ENCODE assay signal across 10 mouse cellular contexts in the genomic region with DNA sequence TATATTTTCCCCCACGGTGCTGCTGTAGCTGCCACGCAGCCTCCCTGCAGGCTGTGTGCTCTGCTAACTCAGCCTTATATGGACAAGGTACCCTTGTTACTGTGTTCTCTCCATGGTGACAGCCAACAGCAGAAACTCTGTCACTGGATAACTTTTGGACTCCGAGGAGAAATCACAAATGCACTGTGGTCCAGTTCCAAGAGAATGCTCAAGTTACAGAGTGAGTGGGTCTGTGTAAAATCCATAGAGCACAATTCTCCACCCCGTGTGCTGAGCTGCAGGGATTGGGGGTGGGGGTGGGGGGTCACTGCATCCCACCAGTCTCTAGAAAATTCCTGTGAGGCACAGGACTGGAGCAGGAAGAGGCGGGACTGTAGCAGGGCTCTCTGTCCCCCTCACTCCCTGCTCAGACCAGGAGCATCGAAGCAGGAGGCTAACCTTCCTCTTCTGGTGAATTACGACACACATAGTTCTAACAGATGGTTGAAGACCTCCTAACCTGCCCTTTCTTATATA. TPM values are rescaled to one million over a fixed set of nuclear protein-coding genes. Genes with fewer than 3 reads are reported as not detected.
DNase-seq lines count a peak whose midpoint lies in the region; ATAC-seq lines count a peak whose summit lies in the region.
"Had no signal": no experiment of that assay in that cellular context is flagged by ENCODE, and none has a peak within 500 bp of the region (broad histone marks: within the 10 kb centered on the region; RNA-seq: fewer than 3 reads in every experiment).

No protein-coding gene starts in this region.

- H3K4me1 ChIP-seq in hindbrain, embryonic 12.5 days = peaks cover 32% of the 10 kb centered on the region
- H3K4me1 ChIP-seq in hindbrain, embryonic 11.5 days (replicated peaks; ENCODE audit: control insufficient read depth, insufficient read depth, low read length) = peaks cover 3% of the 10 kb centered on the region; the same call in 1 of the 2 replicates
- peaks cover 30% of the 10 kb centered on the region for H3K4me1 ChIP-seq in brown adipose tissue, adult 24 weeks (ENCODE audit: control insufficient read depth, insufficient read depth, insufficient read length, low read length)
- H3K4me1 ChIP-seq in embryonic facial prominence, embryonic 12.5 days = peaks cover 43% of the 10 kb centered on the region
- H3K4me1 ChIP-seq in limb, embryonic 11.5 days (ENCODE audit: control insufficient read depth, insufficient read depth, low read length) = peaks cover 23% of the 10 kb centered on the region

- no peak overlapping the region for H3K9ac ChIP-seq in hindbrain, embryonic 12.5 days
- H3K9ac ChIP-seq in hindbrain, embryonic 11.5 days (ENCODE audit: low read depth, low read length) = no peak overlapping the region
- no peak overlapping the region for H3K9ac ChIP-seq in embryonic facial prominence, embryonic 12.5 days
- H3K9ac ChIP-seq in limb, embryonic 11.5 days (ENCODE audit: low read length) = no peak overlapping the region

- H3K4me3 ChIP-seq in hindbrain, embryonic 12.5 days = no peak overlapping the region
- no peak overlapping the region for H3K4me3 ChIP-seq in hindbrain, embryonic 11.5 days (ENCODE audit: low read depth, low read length)
- no peak overlapping the region for H3K4me3 ChIP-seq in brown adipose tissue, adult 24 weeks (ENCODE audit: insufficient read depth, low read depth, low read length)
- H3K4me3 ChIP-seq in embryonic facial prominence, embryonic 12.5 days = no peak overlapping the region
- H3K4me3 ChIP-seq in limb, embryonic 11.5 days (ENCODE audit: low read depth, low read length) = no peak overlapping the region

- WGBS in hindbrain, embryonic 12.5 days = 48% methylated on average over 7 of the region's 7 CpGs
- WGBS in hindbrain, embryonic 11.5 days = 49% methylated on average over 7 of the region's 7 CpGs
- 40% methylated on average over 7 of the region's 7 CpGs for WGBS in embryonic facial prominence, embryonic 12.5 days
- 42% methylated on average over 7 of the region's 7 CpGs for WGBS in limb, embryonic 11.5 days

- no peaks in the 10 kb centered on the region for H3K27me3 ChIP-seq in hindbrain, embryonic 12.5 days
- H3K27me3 ChIP-seq in hindbrain, embryonic 11.5 days (ENCODE audit: control insufficient read depth, insufficient read depth, low read length) = no peaks in the 10 kb centered on the region
- H3K27me3 ChIP-seq in embryonic facial prominence, embryonic 12.5 days = no peaks in the 10 kb centered on the region
- no peaks in the 10 kb centered on the region for H3K27me3 ChIP-seq in limb, embryonic 11.5 days (ENCODE audit: control insufficient read depth, insufficient read depth, low read length)

- H3K27ac ChIP-seq in hindbrain, embryonic 12.5 days = peak overlapping the region; percentile 35
- no peak overlapping the region for H3K27ac ChIP-seq in hindbrain, embryonic 11.5 days (ENCODE audit: low read depth, low read length)
- H3K27ac ChIP-seq in brown adipose tissue, adult 24 weeks (replicated peaks; ENCODE audit: low read depth, low read length) = peak overlapping the region; percentile 44
- peak overlapping the region; percentile 77 for H3K27ac ChIP-seq in embryonic facial prominence, embryonic 12.5 days
- peak overlapping the region; percentile 38 for H3K27ac ChIP-seq in limb, embryonic 11.5 days (replicated peaks; ENCODE audit: low read depth, low read length)
- H3K27ac ChIP-seq: macrophage had no signal

- no peaks in the 10 kb centered on the region for H3K36me3 ChIP-seq in hindbrain, embryonic 12.5 days
- H3K36me3 ChIP-seq in hindbrain, embryonic 11.5 days (ENCODE audit: control insufficient read depth, insufficient read depth, low read length) = no peaks in the 10 kb centered on the region
- H3K36me3 ChIP-seq in embryonic facial prominence, embryonic 12.5 days = 0 out of 2 replicates have a peak, but pooled peaks cover 4% of the 10 kb centered on the region
- no peaks in the 10 kb centered on the region for H3K36me3 ChIP-seq in limb, embryonic 11.5 days (ENCODE audit: control insufficient read depth, insufficient read depth, low read length)

- DNase-seq in hindbrain, embryonic 11.5 days (ENCODE audit: low spot score) = no peak
- DNase-seq in limb, embryonic 11.5 days (ENCODE audit: low spot score) = no peak
- no peak for DNase-seq in ovary, postnatal 36 days (ENCODE audit: low spot score)
- no peak for DNase-seq in urinary bladder, adult 18-20 months (ENCODE audit: low spot score in 2 of 2)

- H3K4me2 ChIP-seq in hindbrain, embryonic 12.5 days (replicated peaks) = no peak overlapping the region
- H3K4me2 ChIP-seq in hindbrain, embryonic 11.5 days (replicated peaks; ENCODE audit: low read depth, low read length) = no peak overlapping the region
- H3K4me2 ChIP-seq in embryonic facial prominence, embryonic 12.5 days (replicated peaks) = no peak overlapping the region
- H3K4me2 ChIP-seq in limb, embryonic 11.5 days (ENCODE audit: low read depth, severe bottlenecking) = no peak overlapping the region

- H3K9me3 ChIP-seq in hindbrain, embryonic 12.5 days (replicated peaks) = no peaks in the 10 kb centered on the region
- H3K9me3 ChIP-seq in hindbrain, embryonic 11.5 days (ENCODE audit: control insufficient read depth, low read length) = no peaks in the 10 kb centered on the region
- no peaks in the 10 kb centered on the region for H3K9me3 ChIP-seq in embryonic facial prominence, embryonic 12.5 days
- no peaks in the 10 kb centered on the region for H3K9me3 ChIP-seq in limb, embryonic 11.5 days (ENCODE audit: control insufficient read depth, low read length)

- ATAC-seq in hindbrain, embryonic 12.5 days (ENCODE audit: low FRiP score) = no peak
- ATAC-seq in hindbrain, embryonic 11.5 days (ENCODE audit: low FRiP score) = no peak
- ATAC-seq in embryonic facial prominence, embryonic 12.5 days (ENCODE audit: insufficient number of reproducible peaks, insufficient read depth, low FRiP score, low TSS enrichment) = no peak
- ATAC-seq in limb, embryonic 11.5 days (ENCODE audit: insufficient number of reproducible peaks, low FRiP score, low TSS enrichment, low read depth) = peak; percentile 53; the same call in 1 of the 2 replicates
- ATAC-seq in megakaryocyte, adult 5-6 weeks (ENCODE audit: poor library complexity, severe bottlenecking) = no peak
- ATAC-seq: activated CD4-positive, CD25-positive, alpha-beta regulatory T cell, adult 4 months had no signal

RNA-seq across cellular contexts. Expression of a gene that starts 45.4 kb away (rescaled TPM):
- 157 TPM in 2 replicates for polyA plus RNA-seq in hindbrain, embryonic 12.5 days (2016; fragmentation: Nextera tagmentation; extraction: Ambion mirVana)
- 91.8 and 94.2 TPM in 2 replicates for polyA plus RNA-seq in hindbrain, embryonic 11.5 days (2014; fragmentation: Nextera tagmentation; extraction: Ambion mirVana)
- polyA plus RNA-seq in brown adipose tissue, adult 24 weeks (2012; ENCODE audit: insufficient read depth, insufficient read length, missing spikeins) = 142 and 186 TPM in 2 replicates
- polyA plus RNA-seq in embryonic facial prominence, embryonic 12.5 days (2016; fragmentation: Nextera tagmentation; extraction: Ambion mirVana) = 168 and 169 TPM in 2 replicates
- polyA plus RNA-seq in limb, embryonic 11.5 days (2014; fragmentation: Nextera tagmentation; extraction: Ambion mirVana) = 103 and 115 TPM in 2 replicates
- 0.30 and 1.3 TPM in 2 replicates for total RNA-seq in megakaryocyte, adult 5-6 weeks (2015)
- total RNA-seq in megakaryocyte, adult 5-6 weeks (2017) = 0.04 and 1.1 TPM in 2 replicates
- polyA plus RNA-seq: activated CD4-positive, CD25-positive, alpha-beta regulatory T cell, adult 4 months had no signal

RNA-seq across cellular contexts. Expression of a gene that starts 45.4 kb away (rescaled TPM):
- 74.6 and 82.2 TPM in 2 replicates for polyA plus RNA-seq in hindbrain, embryonic 12.5 days (2016; fragmentation: Nextera tagmentation; extraction: Ambion mirVana)
- polyA plus RNA-seq in hindbrain, embryonic 11.5 days (2014; fragmentation: Nextera tagmentation; extraction: Ambion mirVana) = 26.2 and 29.9 TPM in 2 replicates
- polyA plus RNA-seq in brown adipose tissue, adult 24 weeks (2012; ENCODE audit: insufficient read depth, insufficient read length, missing spikeins) = 51.1 and 77.2 TPM in 2 replicates
- 82.2 and 84.0 TPM in 2 replicates for polyA plus RNA-seq in embryonic facial prominence, embryonic 12.5 days (2016; fragmentation: Nextera tagmentation; extraction: Ambion mirVana)
- 26.5 and 28.4 TPM in 2 replicates for polyA plus RNA-seq in limb, embryonic 11.5 days (2014; fragmentation: Nextera tagmentation; extraction: Ambion mirVana)
- 0.02 and 0.07 TPM in 2 replicates for total RNA-seq in megakaryocyte, adult 5-6 weeks (2015)
- 0.15 and 0.73 TPM in 2 replicates for total RNA-seq in megakaryocyte, adult 5-6 weeks (2017)
- polyA plus RNA-seq: activated CD4-positive, CD25-positive, alpha-beta regulatory T cell, adult 4 months had no signal
